Mouse (Mus musculus) midbrain, embryonic 16.5 days (tissue): Measurements from ENCODE around the gene Kcnn3. TPM values are rescaled to one million over a fixed set of nuclear protein-coding genes. Genes with fewer than 3 reads are reported as not detected.

Experiments
- ATAC-seq: fragments of 200-750 bp; cut with Nextera tagmentation; 2 replicates; pipeline ENCODE4 v1.8.0; 2017; ENCODE audit warnings: moderate TSS enrichment
- H3K27ac ChIP-seq: fragments of 300-500 bp; sonication (generic); 2 replicates; pipeline ENCODE4 v1.5.1; 2014; ENCODE audit warnings: mild to moderate bottlenecking, low read length, mixed read lengths
- H3K27me3 ChIP-seq: fragments of 300-500 bp; sonication (generic); 2 replicates; pipeline ENCODE4 v1.6.1; 2014; ENCODE audit warnings: low read depth, low read length, mixed read lengths; ENCODE audit not compliant: control insufficient read depth, insufficient read depth
- H3K36me3 ChIP-seq: fragments of 300-500 bp; sonication (generic); 2 replicates; pipeline ENCODE4 v1.6.1; 2014; ENCODE audit warnings: mild to moderate bottlenecking, low read length, moderate library complexity, mixed read lengths; ENCODE audit not compliant: control insufficient read depth, insufficient read depth
- H3K4me1 ChIP-seq: fragments of 300-500 bp; sonication (generic); 2 replicates; pipeline ENCODE4 v1.6.1; 2014; ENCODE audit warnings: mild to moderate bottlenecking, low read length, mixed read lengths; ENCODE audit not compliant: control insufficient read depth, insufficient read depth
- H3K4me2 ChIP-seq: fragments of 300-500 bp; sonication (generic); 2 replicates; pipeline ENCODE4 v1.6.1; 2014; ENCODE audit warnings: mild to moderate bottlenecking, low read length, mixed read lengths
- H3K4me3 ChIP-seq: fragments of 300-500 bp; sonication (generic); 2 replicates; pipeline ENCODE4 v1.5.1; 2014; ENCODE audit warnings: low read depth, mild to moderate bottlenecking, low read length, moderate library complexity, mixed read lengths
- H3K9ac ChIP-seq: fragments of 300-500 bp; sonication (generic); 2 replicates; pipeline ENCODE4 v1.6.1; 2014; ENCODE audit warnings: low read depth, low read length, mixed read lengths
- H3K9me3 ChIP-seq: fragments of 300-500 bp; sonication (generic); replicated peaks from 2 replicates; pipeline ENCODE4 v1.6.1; 2014; ENCODE audit warnings: mild to moderate bottlenecking, low read length, mixed read lengths; ENCODE audit not compliant: control insufficient read depth, poor library complexity, severe bottlenecking
- WGBS: fragments of 180-500 bp; shearing (Covaris S2); extraction: QIAGEN DNeasy Blood & Tissue Kit; methylation state at CpG from one replicate; pipeline ENCODE4 v1.1.7; 2014; 5-methylcytosine and 5-hydroxymethylcytosine counted together
- polyA plus RNA-seq: library from polyadenylated mRNA; unstranded; fragments of >200 nt; fragmentation: Nextera tagmentation; extraction: Ambion mirVana; gene quantifications from 2 replicates; pipeline ENCODE4 v1.2.1, GENCODE M21; 2015

Kcnn3 gene
- polyA plus RNA-seq, 1 experiment from 2014 or later, result 10.0 TPM

DNA sequence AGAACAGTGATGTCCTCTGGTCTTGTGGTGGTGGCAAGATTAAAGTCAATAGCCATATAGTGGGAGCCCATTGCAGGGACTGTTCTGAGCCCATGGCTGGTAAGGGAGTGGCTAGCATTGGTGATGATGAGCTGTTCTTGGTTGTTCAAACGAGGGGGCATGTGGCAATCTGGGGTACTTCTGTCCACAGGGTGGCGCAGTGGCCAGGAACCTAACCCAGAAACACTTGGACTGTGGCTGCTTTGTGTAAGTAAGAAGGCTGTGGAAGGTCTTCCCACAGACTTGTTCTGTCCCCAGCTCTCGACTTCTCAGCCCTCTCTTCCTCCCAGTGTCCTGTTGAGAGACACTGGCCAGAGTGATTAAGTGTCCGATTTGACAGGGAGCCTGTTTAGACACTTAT lies 9.0 kb upstream of the Kcnn3 start:
- peak overlapping the region; percentile 16; the same call in 1 of the 2 replicates for H3K9ac ChIP-seq
- H3K27me3 ChIP-seq, result no peaks in the 10 kb centered on the region
- peak; percentile 66 for ATAC-seq
- WGBS, result 13% methylated on average over 4 of the region's 4 CpGs
- no peak overlapping the region for H3K4me3 ChIP-seq
- no peaks in the 10 kb centered on the region for H3K36me3 ChIP-seq
- H3K4me2 ChIP-seq, result peak overlapping the region; percentile 36
- H3K27ac ChIP-seq, result peak overlapping the region; percentile 63
- H3K9me3 ChIP-seq, result no peaks in the 10 kb centered on the region
- H3K4me1 ChIP-seq, result peaks cover 9% of the 10 kb centered on the region; the same call in 1 of the 2 replicates

DNA sequence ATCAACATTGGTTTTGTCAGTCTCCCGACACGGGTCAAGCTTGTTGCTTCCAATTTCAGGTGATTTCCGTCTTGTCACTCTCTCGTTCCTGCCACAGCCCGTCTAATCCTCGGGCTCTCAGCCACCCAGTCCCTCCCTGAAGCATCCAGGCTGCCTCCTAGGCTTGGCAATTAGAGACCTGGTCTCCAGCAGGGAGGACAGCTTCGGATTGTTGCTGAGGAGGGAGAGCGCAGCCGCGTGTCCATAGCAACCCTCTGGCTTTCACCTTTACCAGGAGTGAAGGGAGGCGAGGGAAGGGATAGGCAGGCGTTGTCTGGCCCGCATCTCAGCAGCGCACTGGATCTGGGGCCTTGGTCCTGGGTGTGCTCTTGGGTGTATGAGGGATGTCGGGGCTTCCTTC lies 8.6 kb upstream of the Kcnn3 start:
- WGBS, result 3% methylated on average over 15 of the region's 15 CpGs
- Histone ChIP-seq H3K27ac (peak overlapping the region; percentile 63), H3K4me1 (peaks cover 9% of the 10 kb centered on the region; the same call in 1 of the 2 replicates), H3K4me2 (peak overlapping the region; percentile 36), H3K27me3 (no peaks in the 10 kb centered on the region), H3K4me3 (no peak overlapping the region), H3K9me3 (no peaks in the 10 kb centered on the region; the same call in 1 of the 2 replicates), H3K9ac (peak overlapping the region; percentile 16; the same call in 1 of the 2 replicates), H3K36me3 (no peaks in the 10 kb centered on the region)
- ATAC-seq, result peak; percentile 85

DNA sequence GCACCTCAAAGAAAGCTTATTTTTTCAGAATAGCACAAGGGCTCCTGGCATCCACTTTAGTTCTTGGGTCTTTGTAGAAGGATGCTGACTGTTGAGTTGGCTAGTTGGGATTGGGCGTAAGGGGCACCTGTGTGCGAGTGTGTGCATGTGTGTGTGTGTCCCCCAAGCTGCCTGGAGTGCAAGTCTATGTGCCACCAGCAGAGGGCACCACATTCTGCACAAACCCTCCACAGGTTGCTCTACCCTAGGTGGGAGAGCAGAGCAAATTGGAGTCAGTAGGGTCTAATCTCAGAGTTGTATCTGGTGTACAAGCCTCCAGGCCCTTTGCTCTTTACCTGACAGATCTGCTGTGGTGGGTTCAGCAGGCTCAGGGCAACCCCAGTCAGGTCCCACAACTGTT lies 7.7 kb upstream of the Kcnn3 start:
- H3K27me3 ChIP-seq, result no peaks in the 10 kb centered on the region
- no peak overlapping the region for H3K27ac ChIP-seq
- no peaks in the 10 kb centered on the region; the same call in 1 of the 2 replicates for H3K9me3 ChIP-seq
- ATAC-seq, result no peak
- no peak overlapping the region for H3K4me3 ChIP-seq
- H3K4me1 ChIP-seq, result peaks cover 9% of the 10 kb centered on the region; the same call in 1 of the 2 replicates
- no peaks in the 10 kb centered on the region for H3K36me3 ChIP-seq
- 94% methylated on average over 2 of the region's 2 CpGs for WGBS
- H3K9ac ChIP-seq, result no peak overlapping the region
- no peak overlapping the region for H3K4me2 ChIP-seq

- H3K4me3 ChIP-seq, result no peak overlapping the region
- ATAC-seq, result no peak
- H3K27me3 ChIP-seq, result no peaks in the 10 kb centered on the region
- H3K4me2 ChIP-seq, result no peak overlapping the region
- H3K4me1 ChIP-seq, result peaks cover 17% of the 10 kb centered on the region
- no peak overlapping the region for H3K9ac ChIP-seq
- no peak overlapping the region for H3K27ac ChIP-seq
- 78% methylated on average over 11 of the region's 11 CpGs for WGBS
- no peaks in the 10 kb centered on the region for H3K36me3 ChIP-seq
- H3K9me3 ChIP-seq, result no peaks in the 10 kb centered on the region; the same call in 1 of the 2 replicates
These were observed 4.5 kb upstream of the Kcnn3 start for GRCm38 (mm10) chr3:89515444-89515843.

DNA sequence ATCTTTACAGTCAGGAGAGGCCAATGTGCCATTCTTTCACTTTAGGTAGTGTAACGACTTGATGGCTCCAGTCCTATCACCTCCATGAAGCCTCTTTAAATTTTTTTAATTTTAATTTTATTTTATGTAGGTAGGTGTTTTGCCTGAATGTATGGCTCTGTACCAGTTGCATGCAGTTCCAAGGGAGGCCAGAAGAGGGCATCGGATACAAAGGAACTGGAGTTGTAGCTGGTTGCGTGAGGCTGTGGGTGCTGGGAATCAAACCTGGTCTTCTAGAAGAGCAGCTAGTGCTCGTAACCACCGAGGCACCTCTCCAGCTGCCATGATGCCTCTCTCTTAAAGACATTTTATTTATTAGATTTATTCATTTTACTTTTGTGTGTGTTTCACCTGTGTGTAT lies 3.6 kb upstream of the Kcnn3 start:
- H3K4me1 ChIP-seq, result peaks cover 16% of the 10 kb centered on the region
- no peaks in the 10 kb centered on the region for H3K27me3 ChIP-seq
- no peak overlapping the region for H3K9ac ChIP-seq
- no peak overlapping the region for H3K27ac ChIP-seq
- no peak overlapping the region for H3K4me3 ChIP-seq
- no peak for ATAC-seq
- no peak overlapping the region for H3K4me2 ChIP-seq
- 88% methylated on average over 5 of the region's 5 CpGs for WGBS
- H3K36me3 ChIP-seq, result no peaks in the 10 kb centered on the region
- no peaks in the 10 kb centered on the region; the same call in 1 of the 2 replicates for H3K9me3 ChIP-seq

DNA sequence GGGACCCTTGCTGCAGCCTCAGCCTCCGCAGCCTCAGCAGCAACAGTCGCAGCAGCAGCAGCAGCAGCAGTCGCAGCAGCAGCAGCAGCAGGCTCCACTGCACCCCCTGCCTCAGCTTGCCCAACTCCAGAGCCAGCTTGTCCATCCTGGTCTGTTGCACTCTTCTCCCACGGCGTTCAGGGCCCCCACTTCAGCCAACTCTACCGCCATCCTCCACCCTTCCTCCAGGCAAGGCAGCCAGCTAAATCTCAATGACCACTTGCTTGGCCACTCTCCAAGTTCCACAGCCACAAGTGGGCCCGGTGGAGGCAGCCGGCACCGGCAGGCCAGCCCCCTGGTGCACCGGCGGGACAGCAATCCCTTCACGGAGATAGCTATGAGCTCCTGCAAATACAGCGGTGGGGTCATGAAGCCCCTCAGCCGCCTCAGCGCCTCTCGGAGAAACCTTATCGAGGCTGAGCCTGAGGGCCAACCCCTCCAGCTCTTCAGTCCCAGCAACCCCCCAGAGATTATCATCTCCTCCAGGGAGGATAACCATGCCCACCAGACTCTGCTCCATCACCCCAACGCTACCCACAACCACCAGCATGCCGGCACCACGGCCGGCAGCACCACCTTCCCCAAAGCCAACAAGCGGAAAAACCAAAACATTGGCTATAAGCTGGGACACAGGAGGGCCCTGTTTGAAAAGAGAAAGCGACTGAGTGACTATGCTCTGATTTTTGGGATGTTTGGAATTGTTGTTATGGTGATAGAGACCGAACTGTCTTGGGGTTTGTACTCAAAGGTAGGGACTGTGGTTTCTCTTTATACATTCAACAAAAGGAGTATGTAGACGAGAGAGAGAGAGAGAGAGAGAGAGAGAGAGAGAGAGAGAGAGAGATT lies 896 bp downstream of the Kcnn3 start:
- Histone ChIP-seq H3K36me3 (no peaks in the 10 kb centered on the region), H3K4me1 (peaks cover 38% of the 10 kb centered on the region), H3K4me3 (peak overlapping the region; percentile 61), H3K27me3 (no peaks in the 10 kb centered on the region), H3K27ac (peak overlapping the region; percentile 72; the same call in 1 of the 2 replicates), H3K9ac (peak overlapping the region; percentile 58), H3K4me2 (peak overlapping the region; percentile 93), H3K9me3 (no peaks in the 10 kb centered on the region; the same call in 1 of the 2 replicates)
- under 1% methylated on average over 25 of the region's 25 CpGs for WGBS
- peak; percentile 36 for ATAC-seq

DNA sequence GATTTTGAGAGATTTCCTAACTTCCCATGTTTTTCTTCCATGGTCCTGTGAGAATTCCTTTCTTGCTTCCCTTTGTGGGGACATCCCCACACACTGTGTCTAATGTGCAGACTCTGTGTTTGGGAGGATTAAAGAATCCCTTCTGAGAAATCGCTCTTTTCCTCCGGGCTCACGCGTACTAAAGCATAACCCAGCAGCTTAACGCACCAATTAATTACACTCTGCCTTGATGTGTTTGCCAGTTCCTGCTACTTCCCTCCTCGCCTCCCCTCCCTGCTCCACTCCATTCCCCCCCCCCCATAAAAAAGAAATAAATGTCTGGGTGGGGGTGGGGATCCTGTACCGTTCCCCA lies 1.5 kb downstream of the Kcnn3 start:
- peak overlapping the region; percentile 58 for H3K9ac ChIP-seq
- H3K27me3 ChIP-seq, result no peaks in the 10 kb centered on the region
- H3K4me2 ChIP-seq, result peak overlapping the region; percentile 93
- WGBS, result 1% methylated on average over 7 of the region's 7 CpGs
- H3K4me3 ChIP-seq, result peak overlapping the region; percentile 61
- peak overlapping the region; percentile 28; the same call in 1 of the 2 replicates for H3K27ac ChIP-seq
- H3K9me3 ChIP-seq, result no peaks in the 10 kb centered on the region; the same call in 1 of the 2 replicates
- H3K4me1 ChIP-seq, result peaks cover 44% of the 10 kb centered on the region
- no peaks in the 10 kb centered on the region for H3K36me3 ChIP-seq
- ATAC-seq, result no peak

- 20% methylated on average over 6 of the region's 6 CpGs for WGBS
- ATAC-seq, result no peak
- H3K4me1 ChIP-seq, result peaks cover 52% of the 10 kb centered on the region
These were observed 2.6 kb downstream of the Kcnn3 start for GRCm38 (mm10) chr3:89522450-89523128.

More at GRCm38 (mm10) chr3:89522450-89523128, 2.6 kb downstream of the Kcnn3 start:
- Histone ChIP-seq H3K27ac (peak overlapping the region; percentile 28), H3K4me2 (peak overlapping the region; percentile 93), H3K9ac (peak overlapping the region; percentile 58), H3K4me3 (peak overlapping the region; percentile 61), H3K9me3 (no peaks in the 10 kb centered on the region), H3K36me3 (no peaks in the 10 kb centered on the region), H3K27me3 (no peaks in the 10 kb centered on the region)
